Mouse (Mus musculus) liver, embryonic 13.5 days (tissue): ENCODE results near the gene Btbd11. TPM values are rescaled to one million over a fixed set of nuclear protein-coding genes. Genes with fewer than 3 reads are reported as not detected.

ENCODE experiments used
- ATAC-seq: fragments of 200-750 bp; cut with Nextera tagmentation; 2 replicates; pipeline ENCODE4 v1.8.0; 2017; ENCODE audit warnings: low read depth, mild to moderate bottlenecking, moderate number of reproducible peaks, moderate library complexity
- DNase-seq: peaks from one replicate; pipeline ENCODE4 v3.0.0; 2022
- H3K27ac ChIP-seq: fragments of 300-500 bp; sonication (generic); 2 replicates; pipeline ENCODE4 v1.5.1; 2015; ENCODE audit warnings: moderate library complexity, mild to moderate bottlenecking, inconsistent platforms
- H3K27me3 ChIP-seq: fragments of 300-500 bp; sonication (generic); 2 replicates; pipeline ENCODE4 v1.6.1; 2015; ENCODE audit warnings: mild to moderate bottlenecking, inconsistent platforms
- H3K36me3 ChIP-seq: fragments of 300-500 bp; sonication (generic); 2 replicates; pipeline ENCODE4 v1.6.1; 2015; ENCODE audit warnings: mild to moderate bottlenecking, inconsistent platforms
- H3K4me1 ChIP-seq: fragments of 300-500 bp; sonication (generic); replicated peaks from 2 replicates; pipeline ENCODE4 v1.6.1; 2015; ENCODE audit warnings: inconsistent platforms
- H3K4me2 ChIP-seq: fragments of 300-500 bp; sonication (generic); 2 replicates; pipeline ENCODE4 v1.6.1; 2015; ENCODE audit warnings: inconsistent platforms, mild to moderate bottlenecking, moderate library complexity
- H3K4me3 ChIP-seq: fragments of 300-500 bp; sonication (generic); replicated peaks from 2 replicates; pipeline ENCODE4 v1.5.1; 2015; ENCODE audit warnings: mild to moderate bottlenecking, inconsistent platforms
- H3K9ac ChIP-seq: fragments of 300-500 bp; sonication (generic); 2 replicates; pipeline ENCODE4 v1.6.1; 2015; ENCODE audit warnings: mild to moderate bottlenecking, inconsistent platforms
- H3K9me3 ChIP-seq: fragments of 300-500 bp; sonication (generic); replicated peaks from 2 replicates; pipeline ENCODE4 v1.6.1; 2016; ENCODE audit warnings: inconsistent platforms
- WGBS: fragments of 180-500 bp; shearing (Covaris S2); methylation state at CpG from one replicate; pipeline ENCODE4 v1.1.7; 2015; ENCODE audit not compliant: insufficient replicate concordance; 5-methylcytosine and 5-hydroxymethylcytosine counted together
- polyA plus RNA-seq: library from polyadenylated mRNA; unstranded; fragments of >200 nt; fragmentation: Nextera tagmentation; extraction: Ambion mirVana; gene quantifications from 2 replicates; pipeline ENCODE4 v1.2.1, GENCODE M21; 2015

The Btbd11 gene
- polyA plus RNA-seq, 1 experiment from 2014 or later = 0.20 TPM

- Histone ChIP-seq H3K4me1 (no peaks in the 10 kb centered on the region), H3K4me3 (no peak overlapping the region), H3K4me2 (no peak overlapping the region), H3K27ac (no peak overlapping the region), H3K27me3 (no peaks in the 10 kb centered on the region), H3K9me3 (no peaks in the 10 kb centered on the region), H3K36me3 (no peaks in the 10 kb centered on the region), H3K9ac (no peak overlapping the region)
- WGBS = 74% methylated on average over 6 of the region's 6 CpGs
- no peak for DNase-seq
- no peak for ATAC-seq
Observed at GRCm38 (mm10) chr10:85577891-85578420, 191.3 kb downstream of the Btbd11 start.

- no peak overlapping the region for H3K9ac ChIP-seq
- 72% methylated on average over 13 of the region's 13 CpGs for WGBS
- no peaks in the 10 kb centered on the region for H3K9me3 ChIP-seq
- no peak overlapping the region for H3K27ac ChIP-seq
- no peaks in the 10 kb centered on the region for H3K36me3 ChIP-seq
- no peak overlapping the region for H3K4me3 ChIP-seq
- no peak overlapping the region for H3K4me2 ChIP-seq
- ATAC-seq = no peak
- no peak for DNase-seq
- no peaks in the 10 kb centered on the region for H3K27me3 ChIP-seq
- H3K4me1 ChIP-seq = no peaks in the 10 kb centered on the region
Observed at GRCm38 (mm10) chr10:85578571-85579465, 192.2 kb downstream of the Btbd11 start.

GRCm38 (mm10) chr10:85587758-85588157 lies 201.1 kb downstream of the Btbd11 start:
- DNase-seq (no peak), ATAC-seq (no peak)
- H3K27me3 ChIP-seq = no peaks in the 10 kb centered on the region
- no peak overlapping the region for H3K9ac ChIP-seq
- H3K4me1 ChIP-seq = no peaks in the 10 kb centered on the region
- H3K27ac ChIP-seq = no peak overlapping the region
- H3K4me3 ChIP-seq = no peak overlapping the region
- no peaks in the 10 kb centered on the region for H3K9me3 ChIP-seq
- H3K36me3 ChIP-seq = no peaks in the 10 kb centered on the region
- no peak overlapping the region for H3K4me2 ChIP-seq
- WGBS = 28% methylated on average over 3 of the region's 3 CpGs

DNA sequence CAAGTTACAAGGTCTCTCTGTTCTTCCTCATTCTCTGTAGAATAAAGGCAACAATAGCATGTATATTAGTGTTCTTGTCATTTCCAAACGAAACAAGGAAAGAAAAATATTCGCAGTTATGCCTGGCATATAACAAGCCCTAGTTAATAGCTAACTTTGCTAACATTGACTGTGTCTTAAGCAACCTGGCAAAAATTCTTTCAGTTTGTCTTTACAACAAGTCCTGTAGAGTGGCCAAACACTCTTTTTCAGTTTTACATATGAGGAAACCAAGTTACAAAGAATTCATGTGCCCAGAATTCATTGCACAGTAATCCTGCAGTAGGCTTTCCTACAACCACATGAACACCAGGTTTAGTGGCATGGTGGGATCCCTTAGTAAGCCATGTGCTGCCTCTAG lies 203.4 kb downstream of the Btbd11 start:
- no peaks in the 10 kb centered on the region for H3K4me1 ChIP-seq
- ATAC-seq = no peak
- no peak overlapping the region for H3K4me2 ChIP-seq
- no peak overlapping the region for H3K27ac ChIP-seq
- 65% methylated on average over 2 of the region's 2 CpGs for WGBS
- no peaks in the 10 kb centered on the region for H3K9me3 ChIP-seq
- H3K36me3 ChIP-seq = no peaks in the 10 kb centered on the region
- no peak for DNase-seq
- no peak overlapping the region for H3K4me3 ChIP-seq
- no peaks in the 10 kb centered on the region for H3K27me3 ChIP-seq
- H3K9ac ChIP-seq = no peak overlapping the region

DNA sequence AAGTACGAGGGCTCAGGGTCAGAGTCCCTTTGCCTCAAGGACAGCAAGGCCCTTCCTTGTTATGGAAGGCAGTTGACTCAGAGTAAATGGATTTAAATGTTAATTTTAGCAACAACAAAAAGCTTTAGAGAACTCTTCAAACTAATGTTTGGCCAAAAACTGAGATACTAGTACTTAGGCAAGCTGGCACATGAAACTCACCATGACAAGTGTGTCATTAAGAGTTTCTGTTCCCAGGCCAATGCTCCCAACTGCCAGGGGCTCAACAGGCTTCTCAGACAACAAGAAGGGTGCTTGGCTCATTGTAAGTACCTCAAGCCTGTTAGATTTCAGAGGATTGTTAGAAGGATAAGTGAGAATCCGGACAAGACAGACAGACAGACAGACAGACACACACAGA lies 204.7 kb downstream of the Btbd11 start:
- Histone ChIP-seq H3K27me3 (no peaks in the 10 kb centered on the region), H3K9ac (no peak overlapping the region), H3K9me3 (no peaks in the 10 kb centered on the region), H3K4me2 (no peak overlapping the region), H3K27ac (no peak overlapping the region), H3K36me3 (no peaks in the 10 kb centered on the region), H3K4me1 (no peaks in the 10 kb centered on the region), H3K4me3 (no peak overlapping the region)
- 60% methylated on average over 2 of the region's 2 CpGs for WGBS
- DNase-seq (no peak), ATAC-seq (no peak)

DNA sequence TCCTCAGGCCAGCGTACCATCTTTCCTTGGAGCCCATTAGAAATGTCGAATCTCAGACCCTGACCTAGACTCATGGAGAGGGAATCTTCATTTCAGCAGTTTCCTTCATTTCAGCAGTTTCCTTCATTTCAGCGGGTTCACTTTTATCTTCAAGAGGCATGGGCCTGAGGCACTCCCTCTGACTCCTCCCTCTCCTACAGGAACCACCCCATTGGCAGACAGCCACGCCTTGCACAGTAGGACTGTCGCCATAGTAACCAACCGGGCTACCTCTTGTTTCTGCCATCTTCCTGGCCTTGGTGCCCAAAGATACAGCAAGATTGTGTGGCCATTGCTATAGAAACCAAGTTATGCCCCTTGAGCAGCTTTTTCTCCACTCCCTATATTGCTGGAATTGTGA lies 205.4 kb downstream of the Btbd11 start:
- Histone ChIP-seq H3K4me2 (no peak overlapping the region), H3K36me3 (no peaks in the 10 kb centered on the region), H3K27me3 (no peaks in the 10 kb centered on the region), H3K4me3 (no peak overlapping the region), H3K4me1 (no peaks in the 10 kb centered on the region), H3K27ac (no peak overlapping the region), H3K9ac (no peak overlapping the region), H3K9me3 (no peaks in the 10 kb centered on the region)
- no peak for ATAC-seq
- DNase-seq = no peak
- WGBS = 42% methylated on average over 6 of the region's 6 CpGs

DNA sequence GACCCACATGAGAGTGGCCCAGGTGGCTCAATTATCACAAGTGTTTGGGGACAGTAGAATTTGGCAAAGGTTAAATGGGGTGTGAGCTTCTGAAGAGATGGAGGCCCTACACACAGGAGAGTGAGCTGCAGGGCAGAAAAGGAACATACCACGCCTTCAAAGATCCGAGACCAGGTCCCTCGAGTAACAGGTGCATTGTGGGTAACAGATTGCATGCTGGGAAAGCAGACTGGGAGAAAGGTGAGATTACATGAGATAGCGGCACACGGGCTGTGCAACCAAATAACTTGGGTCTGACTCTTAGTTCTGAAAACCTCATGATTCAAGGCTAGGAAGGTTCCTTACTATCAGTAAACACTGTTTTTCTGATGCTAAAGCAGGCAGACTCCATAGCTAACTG lies 209.7 kb downstream of the Btbd11 start:
- no peaks in the 10 kb centered on the region for H3K36me3 ChIP-seq
- ATAC-seq (no peak), DNase-seq (no peak)
- H3K4me2 ChIP-seq = no peak overlapping the region
- H3K9ac ChIP-seq = no peak overlapping the region
- no peaks in the 10 kb centered on the region; the same call in 1 of the 2 replicates for H3K4me1 ChIP-seq
- no peaks in the 10 kb centered on the region for H3K9me3 ChIP-seq
- 60% methylated on average over 5 of the region's 5 CpGs for WGBS
- no peak overlapping the region for H3K27ac ChIP-seq
- peaks cover 18% of the 10 kb centered on the region for H3K27me3 ChIP-seq
- H3K4me3 ChIP-seq = no peak overlapping the region

DNA sequence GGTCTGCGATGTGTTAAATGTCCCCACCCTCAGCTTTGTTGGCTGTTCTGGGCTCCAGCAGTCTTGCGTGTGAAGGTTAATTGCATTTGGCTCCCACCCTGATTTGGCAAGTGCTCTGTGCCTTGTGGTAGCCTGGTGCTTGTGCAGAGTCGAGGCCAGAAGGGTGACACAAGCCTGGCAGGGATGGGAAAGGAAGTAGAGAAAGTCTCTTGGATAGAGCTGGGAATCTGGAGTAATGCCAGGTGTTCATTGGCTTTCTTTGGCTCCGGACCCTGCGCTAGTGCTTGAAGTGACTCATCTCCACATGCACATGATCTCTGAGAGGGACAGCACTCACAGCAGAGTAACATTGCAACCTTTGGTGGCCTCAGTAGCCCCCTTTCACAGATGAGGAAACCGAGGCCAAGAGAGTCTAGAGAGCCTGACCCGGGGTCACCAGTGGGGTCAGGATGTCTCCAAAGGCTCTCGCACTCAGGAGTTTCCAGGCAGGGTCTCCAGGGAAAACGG lies 211.5 kb downstream of the Btbd11 start:
- H3K4me3 ChIP-seq = 0 out of 2 replicates have a peak overlapping the region, but pooled peaks have one; percentile 30
- no peaks in the 10 kb centered on the region for H3K9me3 ChIP-seq
- no peaks in the 10 kb centered on the region for H3K36me3 ChIP-seq
- no peak for ATAC-seq
- no peak for DNase-seq
- no peak overlapping the region for H3K27ac ChIP-seq
- H3K27me3 ChIP-seq = peaks cover 18% of the 10 kb centered on the region
- 33% methylated on average over 9 of the region's 9 CpGs for WGBS
- H3K4me2 ChIP-seq = peak overlapping the region; percentile 52
- H3K4me1 ChIP-seq = no peaks in the 10 kb centered on the region; the same call in 1 of the 2 replicates
- no peak overlapping the region for H3K9ac ChIP-seq

DNA sequence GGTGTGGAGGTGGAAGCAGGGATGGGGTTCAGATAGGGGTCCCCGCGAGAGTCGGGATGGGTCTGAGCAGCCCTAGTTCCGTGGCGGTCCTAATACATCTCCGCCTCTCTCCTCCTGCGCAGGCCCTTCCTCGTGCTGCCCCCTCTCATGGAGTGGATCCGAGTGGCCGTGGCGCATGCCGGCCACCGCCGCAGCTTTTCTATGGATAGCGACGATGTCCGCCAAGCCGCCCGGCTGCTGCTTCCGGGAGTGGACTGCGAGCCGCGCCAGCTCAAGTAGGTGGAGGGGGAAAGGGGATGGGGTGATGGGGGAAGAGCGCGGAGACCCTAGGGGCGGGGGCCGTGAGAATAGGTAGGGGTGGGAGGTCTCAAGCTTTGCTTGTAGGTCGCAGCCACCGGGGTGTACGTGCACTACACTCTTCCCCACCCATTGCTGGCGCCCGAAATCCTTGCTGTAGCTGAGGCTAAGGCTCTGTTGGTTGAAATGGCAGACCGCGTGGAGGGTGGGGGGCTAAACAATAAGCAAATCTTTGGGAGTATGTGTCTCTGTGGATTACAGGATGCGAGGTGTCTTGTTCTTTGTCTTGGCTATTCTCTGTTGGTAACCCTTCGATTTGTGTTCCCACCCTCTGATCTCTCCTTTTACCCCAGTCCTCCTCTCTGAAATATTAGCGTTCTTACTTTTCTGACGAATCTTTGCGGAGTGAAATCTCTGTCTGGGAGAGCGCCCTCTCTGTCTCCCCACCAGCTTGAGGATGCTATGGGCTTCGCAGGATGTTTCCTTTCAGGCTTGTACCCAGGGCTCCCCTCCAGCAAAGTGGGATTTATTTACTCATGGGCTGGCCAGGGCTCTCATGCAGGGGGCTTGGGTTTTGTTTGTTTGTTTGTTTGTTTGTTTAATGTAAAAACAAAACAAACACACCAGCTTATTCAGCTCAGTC lies 212.3 kb downstream of the Btbd11 start:
- H3K27me3 ChIP-seq = peaks cover 18% of the 10 kb centered on the region
- H3K36me3 ChIP-seq = no peaks in the 10 kb centered on the region
- WGBS = 3% methylated on average over 40 of the region's 41 CpGs
- peak overlapping the region; percentile 52 for H3K4me2 ChIP-seq
- peak overlapping the region; percentile 30; the same call in 1 of the 2 replicates for H3K4me3 ChIP-seq
- no peak overlapping the region for H3K27ac ChIP-seq
- DNase-seq = no peak
- no peaks in the 10 kb centered on the region for H3K9me3 ChIP-seq
- no peak overlapping the region for H3K9ac ChIP-seq
- H3K4me1 ChIP-seq = no peaks in the 10 kb centered on the region; the same call in 1 of the 2 replicates
- no peak for ATAC-seq

GRCm38 (mm10) chr10:85602546-85602945 lies 215.9 kb downstream of the Btbd11 start:
- DNase-seq (no peak), ATAC-seq (no peak)
- no peak overlapping the region for H3K9ac ChIP-seq
- no peaks in the 10 kb centered on the region for H3K36me3 ChIP-seq
- no peak overlapping the region for H3K27ac ChIP-seq
- H3K4me3 ChIP-seq = no peak overlapping the region
- peaks cover 18% of the 10 kb centered on the region for H3K27me3 ChIP-seq
- no peaks in the 10 kb centered on the region for H3K9me3 ChIP-seq
- WGBS = 64% methylated on average over 11 of the region's 11 CpGs
- no peaks in the 10 kb centered on the region; the same call in 1 of the 2 replicates for H3K4me1 ChIP-seq
- no peak overlapping the region for H3K4me2 ChIP-seq

DNA sequence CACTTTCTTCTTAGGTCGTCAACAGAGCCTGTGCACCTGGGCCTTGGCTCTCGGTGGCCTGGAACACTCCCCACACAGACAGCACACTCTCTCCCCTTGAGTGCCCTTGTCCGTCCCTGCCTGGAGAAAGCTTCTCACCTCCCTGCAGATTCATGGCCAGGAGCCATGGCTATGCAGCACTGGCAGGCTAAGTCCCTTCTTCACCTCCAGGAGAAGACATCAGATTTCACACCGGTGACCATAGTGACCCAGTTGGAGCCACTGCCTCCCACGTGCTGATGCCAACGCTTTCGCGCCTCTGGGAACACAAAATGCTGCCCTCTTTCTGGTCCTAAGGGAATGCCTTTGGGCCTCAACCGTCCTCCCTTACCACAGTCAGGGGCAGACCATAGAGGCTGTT lies 217.9 kb downstream of the Btbd11 start:
- Histone ChIP-seq H3K36me3 (no peaks in the 10 kb centered on the region), H3K4me3 (no peak overlapping the region), H3K27ac (no peak overlapping the region), H3K27me3 (peaks cover 5% of the 10 kb centered on the region; the same call in 1 of the 2 replicates), H3K4me1 (no peaks in the 10 kb centered on the region), H3K4me2 (no peak overlapping the region), H3K9me3 (no peaks in the 10 kb centered on the region), H3K9ac (no peak overlapping the region)
- DNase-seq (no peak), ATAC-seq (no peak)
- 59% methylated on average over 9 of the region's 9 CpGs for WGBS
